Mouse (Mus musculus): ENCODE results near the gene Ndufs8.

Ndufs8 gene

GRCm38 (mm10) chr19:3931716-3932115 lies 19.1 kb upstream of the Ndufs8 start:
- in situ Hi-C loops (cut with MboI, MseI): no loop called here

DNA sequence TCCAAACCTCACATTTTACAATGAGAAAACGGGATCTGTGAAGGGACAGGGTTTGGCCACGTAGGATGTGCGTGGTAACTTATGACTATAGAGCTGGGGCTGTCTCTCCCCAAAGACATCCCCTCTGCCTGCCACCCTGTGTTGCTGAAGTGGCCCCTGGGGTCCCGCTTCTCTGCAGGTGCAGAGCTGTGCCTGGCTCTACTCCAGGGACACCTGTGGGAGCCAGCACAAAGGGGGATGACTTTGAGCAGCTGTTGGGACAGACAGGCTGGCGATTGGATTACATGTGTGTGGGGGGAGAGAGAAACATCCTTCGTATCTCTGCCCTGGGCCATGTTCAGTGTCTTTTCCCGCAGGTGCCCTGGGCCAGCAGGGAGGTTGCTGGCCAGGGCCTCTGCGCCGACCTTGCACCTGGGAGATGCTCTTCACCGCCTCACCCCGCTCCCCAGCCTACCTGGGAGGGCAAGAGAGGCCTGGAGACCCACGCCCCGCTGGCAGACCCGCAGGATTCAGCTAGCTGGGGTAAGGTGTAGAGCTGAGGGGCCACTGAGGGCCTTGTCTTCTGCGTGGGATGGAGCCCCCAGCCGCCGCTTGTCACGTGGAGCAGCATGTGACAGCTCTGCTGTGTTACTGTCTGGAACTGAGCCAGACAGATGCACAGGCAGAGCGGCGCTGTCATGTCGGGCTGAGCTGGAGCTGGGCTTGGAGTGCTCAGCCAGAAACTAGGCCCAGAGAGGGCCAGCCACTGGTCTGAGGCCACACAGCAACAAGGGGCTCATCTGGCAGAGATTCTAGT lies 17.9 kb upstream of the Ndufs8 start:
- in situ Hi-C loops (cut with MboI, MseI): no loop called here

GRCm38 (mm10) chr19:3929211-3929941 lies 16.8 kb upstream of the Ndufs8 start, which contains the start of gene Aldh3b1:
Aldh3b1 (minus strand) TSS chr19:3929808.
- in situ Hi-C loops (cut with MboI, MseI): no loop called here

- in situ Hi-C loops (cut with MboI, MseI): no loop called here
Measured at GRCm38 (mm10) chr19:3928779-3929178, 16.2 kb upstream of the Ndufs8 start.

DNA sequence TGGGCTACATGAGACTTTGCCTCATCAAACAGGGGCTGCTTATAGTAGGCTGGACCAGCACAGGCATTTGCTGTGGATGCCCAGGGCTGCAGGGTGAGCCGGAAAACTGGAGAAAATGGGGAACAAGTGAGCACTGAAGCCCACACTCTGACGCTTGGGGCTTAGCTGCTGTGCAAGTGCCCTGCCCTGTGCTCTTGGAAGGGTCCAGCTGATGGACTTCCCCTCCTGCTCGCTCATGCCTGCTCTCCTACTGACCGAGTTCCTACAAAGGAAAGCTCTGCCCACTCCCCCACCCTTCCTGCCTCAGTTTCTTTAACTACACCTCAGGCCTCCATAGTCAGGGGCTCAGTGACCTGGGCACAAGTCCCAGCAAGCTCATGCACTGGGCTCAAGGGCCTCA lies 15.4 kb upstream of the Ndufs8 start:
- in situ Hi-C loops (cut with MboI, MseI): no loop called here

DNA sequence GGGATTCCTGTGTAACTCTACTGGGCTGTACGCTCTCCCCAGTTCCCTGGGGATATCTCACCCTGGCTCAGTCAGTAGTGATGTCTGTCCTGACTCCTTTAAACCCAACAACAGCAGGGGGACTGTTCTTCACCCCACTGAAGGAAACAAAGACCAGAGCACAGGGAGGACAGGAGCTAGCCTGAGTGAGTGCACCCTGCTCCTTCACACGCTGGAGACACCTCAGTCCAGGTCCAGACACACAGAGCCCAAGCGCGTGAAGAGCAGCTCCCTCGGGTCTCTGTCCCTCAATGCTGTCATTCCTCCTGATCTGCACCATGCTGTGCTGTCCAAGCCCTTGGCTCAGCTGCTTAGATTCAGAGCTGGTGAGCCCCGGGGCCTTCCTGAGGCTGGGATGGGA lies 14.1 kb upstream of the Ndufs8 start:
- in situ Hi-C loops (cut with MboI, MseI): no loop called here

DNA sequence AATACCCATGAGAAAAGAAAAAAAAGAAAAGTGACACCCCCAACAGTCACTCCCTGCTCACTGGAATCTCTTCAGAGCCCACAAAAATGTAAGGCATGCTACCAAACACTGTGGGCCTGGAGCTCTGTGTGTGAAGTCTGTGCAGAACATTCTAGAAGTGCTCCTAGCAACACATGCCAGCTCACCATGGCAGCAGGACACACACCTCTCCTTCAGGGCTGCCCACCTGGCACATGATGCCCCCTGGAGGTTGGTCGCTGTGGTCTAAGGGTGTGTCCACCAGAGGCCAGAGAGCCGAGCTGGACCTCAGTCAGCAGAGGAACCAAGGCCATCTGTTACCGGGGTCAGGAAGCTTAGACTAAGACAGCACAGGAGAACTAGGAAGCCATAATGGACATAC lies 13.7 kb upstream of the Ndufs8 start:
- in situ Hi-C loops (cut with MboI, MseI): no loop called here

DNA sequence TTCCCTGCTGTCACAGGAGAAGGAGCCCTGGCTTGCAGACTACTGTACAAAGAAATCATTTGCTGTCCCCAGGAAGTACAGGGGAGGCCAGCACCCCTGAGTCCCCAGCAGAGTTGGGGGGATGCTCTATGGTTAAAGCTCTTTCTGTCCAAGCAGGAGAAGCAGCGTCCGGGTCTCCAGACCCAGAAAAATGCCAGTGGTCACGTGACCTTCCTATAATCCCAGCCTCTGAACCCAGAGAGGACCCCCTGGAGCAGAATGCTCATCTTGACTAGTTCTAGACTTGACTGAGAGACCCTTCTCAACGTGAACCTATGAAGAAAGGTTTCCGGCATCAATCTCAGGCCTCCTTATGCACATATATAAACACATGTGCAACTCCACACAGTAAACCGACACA lies 13.3 kb upstream of the Ndufs8 start:
- in situ Hi-C loops (cut with MboI, MseI): no loop called here

- in situ Hi-C loops (cut with MboI, MseI): no loop called here
Measured at GRCm38 (mm10) chr19:3924868-3925267, 12.3 kb upstream of the Ndufs8 start.

GRCm38 (mm10) chr19:3924190-3924589 lies 11.6 kb upstream of the Ndufs8 start:
- in situ Hi-C loops (cut with MboI, MseI): no loop called here

DNA sequence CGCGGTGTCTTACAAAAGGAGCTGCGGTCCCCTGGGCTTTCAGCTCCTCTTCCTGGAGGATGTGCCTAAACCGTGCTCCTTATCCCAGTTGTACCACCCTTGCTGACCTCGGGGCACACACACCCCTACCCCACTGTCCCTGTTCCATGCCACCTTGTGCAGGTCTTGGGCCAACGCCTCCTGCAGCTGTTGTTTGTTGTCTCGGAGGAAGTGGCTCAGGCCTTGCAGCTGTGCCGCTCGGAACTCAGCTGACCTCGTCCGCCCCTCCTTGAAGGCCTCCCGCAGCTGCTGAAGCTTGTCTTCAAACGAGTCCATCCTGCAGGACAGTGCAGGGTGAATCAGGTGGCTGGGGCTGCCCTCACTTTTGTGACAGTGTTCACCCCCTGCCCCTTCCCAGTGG lies 11.0 kb upstream of the Ndufs8 start:
- in situ Hi-C loops (cut with MboI, MseI): no loop called here

DNA sequence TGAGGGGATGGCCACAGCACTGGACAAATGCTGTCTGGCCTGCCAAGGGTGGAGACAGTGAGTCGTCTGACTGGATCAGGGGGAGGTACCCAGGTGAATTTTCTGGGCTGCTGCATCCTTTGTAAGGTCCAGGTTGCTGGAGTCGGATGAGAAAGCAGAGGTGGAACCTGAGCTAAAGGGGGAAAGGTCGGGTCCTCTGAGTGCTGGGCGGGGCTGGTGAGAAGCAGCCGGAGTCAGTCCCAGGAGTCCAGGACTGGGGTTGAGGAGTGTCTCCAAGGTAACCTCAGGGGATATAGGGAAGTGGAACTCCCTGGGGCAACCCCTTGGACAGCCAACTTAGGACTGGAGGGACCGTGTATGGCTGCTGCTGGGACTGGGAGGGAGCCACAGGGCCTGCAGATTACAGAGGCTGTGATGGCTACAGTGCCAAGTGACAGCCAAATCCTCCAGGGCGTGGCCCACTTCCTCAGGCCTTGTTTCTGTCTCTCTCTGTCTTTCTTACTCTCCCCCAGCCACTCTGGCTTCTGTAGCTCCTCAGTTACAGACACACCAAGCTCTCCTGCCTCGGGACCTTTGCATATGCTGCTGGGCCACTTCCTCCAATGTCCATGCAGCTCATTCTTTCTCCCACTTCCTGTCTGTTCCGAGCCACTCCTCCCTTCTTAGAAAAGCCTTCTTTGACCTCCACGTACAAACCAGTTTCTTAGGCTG lies 10.2 kb upstream of the Ndufs8 start:
- in situ Hi-C loops (cut with MboI, MseI): no loop called here

DNA sequence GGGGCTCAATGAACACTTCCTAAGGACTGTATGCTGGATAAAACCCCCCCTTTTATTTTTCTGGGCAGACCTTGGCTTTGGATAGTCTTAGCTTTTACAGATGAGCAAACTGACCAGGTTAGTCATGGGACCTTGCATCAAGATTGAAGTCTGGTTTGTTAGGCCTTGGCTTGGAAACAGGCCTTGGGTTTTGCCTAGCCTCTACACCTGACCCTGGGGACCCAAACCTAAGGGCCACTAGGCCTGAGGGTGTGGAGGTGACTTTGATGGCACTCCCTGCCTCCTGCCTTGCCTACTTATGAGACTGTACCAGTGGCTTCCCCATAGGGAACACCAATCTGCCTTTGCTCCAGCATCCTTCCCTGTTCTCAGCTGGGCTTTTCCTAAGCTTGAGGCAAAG lies 7.4 kb upstream of the Ndufs8 start:
- in situ Hi-C loops (cut with MboI, MseI): no loop called here

GRCm38 (mm10) chr19:3916727-3917126 lies 4.2 kb upstream of the Ndufs8 start:
- in situ Hi-C loops (cut with MboI, MseI): no loop called here

DNA sequence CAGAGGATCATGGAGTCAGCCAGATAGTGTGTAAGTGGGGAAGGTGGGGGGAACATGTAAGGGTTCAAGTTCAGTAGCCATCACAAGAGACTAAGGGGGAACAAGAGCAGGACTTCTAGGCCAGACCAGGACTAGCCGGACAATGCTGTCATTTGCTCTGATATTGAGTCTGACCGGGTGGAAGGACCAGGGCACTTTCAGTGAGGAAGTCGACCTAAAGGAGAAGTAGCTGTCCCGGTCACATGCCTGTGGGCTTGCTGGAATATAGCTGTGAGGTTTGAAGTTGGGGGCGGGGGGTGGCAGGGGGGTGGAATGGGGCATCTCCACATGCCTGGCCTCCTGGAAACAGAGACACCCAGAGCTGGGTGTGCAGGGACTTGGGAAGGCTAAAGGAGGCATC lies 2.0 kb upstream of the Ndufs8 start:
- in situ Hi-C loops (cut with MboI, MseI): no loop called here

DNA sequence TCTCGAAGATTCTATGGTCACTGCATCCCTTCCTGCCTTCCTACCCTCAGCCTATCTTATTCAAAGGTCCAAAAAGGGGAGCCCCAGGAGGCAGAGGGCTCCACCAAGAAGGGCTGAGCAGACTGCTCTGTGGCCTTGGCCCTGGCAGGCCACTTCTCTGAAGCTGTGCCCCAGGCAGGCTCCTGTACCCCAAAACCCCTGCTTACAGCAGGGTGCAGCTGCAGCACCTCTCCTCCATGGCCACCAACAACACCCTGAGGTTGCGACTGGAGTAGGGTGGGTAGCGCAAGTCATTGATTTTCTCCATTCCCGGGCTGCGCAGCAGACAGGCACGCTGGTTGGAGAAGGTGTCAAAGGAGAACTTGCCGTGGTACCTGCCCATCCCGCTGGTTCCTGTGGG lies 1.1 kb upstream of the Ndufs8 start:
- in situ Hi-C loops (cut with MboI, MseI): no loop called here

DNA sequence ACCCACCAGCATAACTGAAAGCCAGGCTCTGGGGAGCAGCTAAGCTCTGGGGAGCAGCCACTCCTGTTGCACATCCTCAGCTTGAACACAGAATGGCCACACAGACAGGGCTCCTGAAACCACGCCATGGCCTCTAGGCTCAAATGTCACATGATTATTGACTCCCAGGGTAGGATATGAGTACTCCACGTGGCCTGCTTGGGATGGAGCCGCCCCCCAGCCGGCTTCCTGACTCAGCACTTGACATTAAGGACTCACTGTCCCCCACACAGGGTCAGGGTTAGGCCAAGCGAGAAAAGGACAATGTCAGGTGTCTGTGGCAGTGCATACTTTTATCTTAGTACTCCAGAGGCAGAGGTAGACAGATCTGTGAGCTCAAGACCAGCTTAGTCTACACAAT lies 2.4 kb downstream of the Ndufs8 start:
- in situ Hi-C loops (cut with MboI, MseI): no loop called here

GRCm38 (mm10) chr19:3907876-3908660 lies 4.5 kb downstream of the Ndufs8 start:
- in situ Hi-C loops (cut with MboI, MseI): no loop called here

DNA sequence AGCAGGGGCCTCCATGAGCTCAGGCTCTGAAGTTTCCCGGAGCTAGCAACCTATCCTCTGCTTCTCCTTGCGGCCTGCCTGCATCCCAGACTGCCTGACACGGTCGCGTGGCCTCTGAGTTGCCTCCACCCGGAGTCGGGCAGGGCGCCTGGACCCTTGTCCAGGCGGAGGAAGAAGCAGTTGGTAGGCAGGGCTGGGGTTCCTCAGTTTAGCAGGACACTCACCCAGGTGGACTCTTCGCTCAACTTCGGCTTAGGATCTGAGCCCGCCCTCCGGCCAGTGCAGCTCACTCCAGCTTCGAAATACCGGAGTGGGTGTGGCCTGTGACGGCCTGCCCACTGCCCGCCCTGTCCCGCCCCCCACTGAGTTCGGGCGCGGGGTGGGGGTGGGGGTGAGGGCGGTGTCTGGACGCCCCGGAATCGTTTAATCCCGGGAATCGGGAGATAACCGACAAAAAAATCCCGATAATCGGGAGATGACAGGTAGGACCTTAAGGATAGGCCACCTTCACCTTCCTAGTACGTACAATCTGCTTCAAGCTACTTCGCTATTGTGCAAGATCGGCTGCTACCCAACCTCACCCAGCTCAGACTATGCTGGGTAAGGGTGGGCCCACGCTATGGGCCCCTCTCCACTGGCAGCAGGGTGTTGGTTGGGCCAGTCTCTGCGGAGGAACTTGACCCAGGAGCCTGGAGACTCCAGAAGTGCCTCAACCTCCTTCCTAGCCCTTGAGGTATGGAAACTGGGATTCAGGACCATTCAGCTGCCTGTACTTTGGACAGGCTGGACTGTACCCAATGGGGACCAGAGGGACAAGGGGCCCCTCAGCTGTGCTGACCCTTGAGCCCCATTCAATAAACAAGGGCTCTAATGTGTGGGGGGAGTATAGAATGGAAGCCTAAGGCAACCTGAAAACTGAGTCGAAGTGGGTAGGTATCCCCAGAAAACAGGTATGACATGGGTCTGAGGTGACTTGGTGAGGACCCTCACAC lies 5.5 kb downstream of the Ndufs8 start, which contains the start of gene Tcirg1:
Gene Tcirg1, minus strand, starts transcription at position 339 of the 992 bp plus-strand sequence.
- in situ Hi-C loops (cut with MboI, MseI): no loop called here

DNA sequence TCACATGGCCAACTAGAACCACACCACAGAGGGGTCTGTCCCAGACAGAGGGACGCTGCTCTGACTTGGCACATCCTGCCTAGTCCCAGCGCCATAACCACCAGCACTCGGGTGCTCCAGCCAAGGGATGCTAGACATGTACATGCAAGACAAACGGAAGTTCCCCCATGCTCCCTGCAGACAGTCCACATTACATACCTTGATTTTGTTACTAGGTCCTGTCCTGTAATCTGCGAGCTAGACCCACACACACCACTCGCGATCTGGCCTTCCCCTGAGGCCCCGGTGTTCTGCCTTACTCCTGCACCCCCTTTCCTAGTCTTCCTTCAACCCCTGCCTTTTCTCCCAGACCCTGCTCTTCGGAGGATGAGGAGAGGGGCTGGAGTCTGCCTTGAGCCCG lies 6.2 kb downstream of the Ndufs8 start:
- in situ Hi-C loops (cut with MboI, MseI): no loop called here
